Mouse (Mus musculus): ENCODE results near the gene Sh3gl2. TPM values are rescaled to one million over a fixed set of nuclear protein-coding genes. Genes with fewer than 3 reads are reported as not detected.

Gene Sh3gl2
- total and polyA plus RNA-seq, 2 experiments from 2014 or later: 47.4 to 123 TPM

- H3K36me3 ChIP-seq (ENCODE audit: insufficient read depth, low read length): no peaks in the 10 kb centered on the region
- H3K4me1 ChIP-seq (ENCODE audit: insufficient read depth, low read length): 0 out of 2 replicates have a peak, but pooled peaks cover 4% of the 10 kb centered on the region
- H3K27me3 ChIP-seq (ENCODE audit: insufficient read depth, low read length): no peaks in the 10 kb centered on the region
- no peak overlapping the region for H3K9ac ChIP-seq (replicated peaks; ENCODE audit: low read length, poor library complexity, severe bottlenecking)
- no peaks in the 10 kb centered on the region for H3K9me3 ChIP-seq (ENCODE audit: low read length)
- ATAC-seq (ENCODE audit: low FRiP score) (no peak), DNase-seq (ENCODE audit: low spot score) (no peak)
- no peak for TF ChIP-seq CTCF (IDR thresholded peaks at IDR 0.05)
- WGBS: 78% methylated on average over 7 of the region's 7 CpGs
- no peak overlapping the region for H3K4me3 ChIP-seq (ENCODE audit: low read depth, low read length)
- H3K27ac ChIP-seq (ENCODE audit: low read depth, low read length): no peak overlapping the region
- H3K4me2 ChIP-seq (ENCODE audit: low read depth, low read length, poor library complexity, severe bottlenecking): no peak overlapping the region
Observed at GRCm38 (mm10) chr4:85305912-85306573, 101.1 kb downstream of the Sh3gl2 start.

GRCm38 (mm10) chr4:85319092-85319491 lies 114.2 kb downstream of the Sh3gl2 start:
- WGBS: 32% methylated on average over 3 of the region's 3 CpGs
- H3K36me3 ChIP-seq (ENCODE audit: insufficient read depth, low read length): no peaks in the 10 kb centered on the region
- no peaks in the 10 kb centered on the region for H3K4me1 ChIP-seq (ENCODE audit: insufficient read depth, low read length)
- no peak overlapping the region for H3K4me3 ChIP-seq (ENCODE audit: low read depth, low read length)
- H3K27ac ChIP-seq (ENCODE audit: low read depth, low read length): no peak overlapping the region
- H3K4me2 ChIP-seq (ENCODE audit: low read depth, low read length, poor library complexity, severe bottlenecking): no peak overlapping the region
- H3K9ac ChIP-seq (replicated peaks; ENCODE audit: low read length, poor library complexity, severe bottlenecking): no peak overlapping the region
- ATAC-seq (ENCODE audit: low FRiP score) (no peak), DNase-seq (ENCODE audit: low spot score) (no peak)
- no peaks in the 10 kb centered on the region for H3K9me3 ChIP-seq (ENCODE audit: low read length)
- TF ChIP-seq CTCF (IDR thresholded peaks at IDR 0.05): no peak
- no peaks in the 10 kb centered on the region for H3K27me3 ChIP-seq (ENCODE audit: insufficient read depth, low read length)

- Histone ChIP-seq H3K9ac (replicated peaks; ENCODE audit: low read length, poor library complexity, severe bottlenecking) (no peak overlapping the region), H3K4me1 (ENCODE audit: insufficient read depth, low read length) (no peaks in the 10 kb centered on the region), H3K4me2 (ENCODE audit: low read depth, low read length, poor library complexity, severe bottlenecking) (no peak overlapping the region), H3K9me3 (ENCODE audit: low read length) (no peaks in the 10 kb centered on the region), H3K36me3 (ENCODE audit: insufficient read depth, low read length) (no peaks in the 10 kb centered on the region; the same call in 1 of the 2 replicates), H3K27me3 (ENCODE audit: insufficient read depth, low read length) (no peaks in the 10 kb centered on the region), H3K4me3 (ENCODE audit: low read depth, low read length) (no peak overlapping the region), H3K27ac (ENCODE audit: low read depth, low read length) (no peak overlapping the region)
- ATAC-seq (ENCODE audit: low FRiP score) (no peak), DNase-seq (ENCODE audit: low spot score) (peak; percentile 15)
- WGBS: 78% methylated on average over 6 of the region's 6 CpGs
- no peak for TF ChIP-seq CTCF (IDR thresholded peaks at IDR 0.05)
Observed at GRCm38 (mm10) chr4:85325454-85325853, 120.5 kb downstream of the Sh3gl2 start.

- WGBS: 78% methylated on average over 1 of the region's 1 CpGs
- H3K4me2 ChIP-seq (ENCODE audit: low read depth, low read length, poor library complexity, severe bottlenecking): no peak overlapping the region
- no peaks in the 10 kb centered on the region for H3K27me3 ChIP-seq (ENCODE audit: insufficient read depth, low read length)
- no peak overlapping the region for H3K9ac ChIP-seq (replicated peaks; ENCODE audit: low read length, poor library complexity, severe bottlenecking)
- no peak overlapping the region for H3K27ac ChIP-seq (ENCODE audit: low read depth, low read length)
- no peak overlapping the region for H3K4me3 ChIP-seq (ENCODE audit: low read depth, low read length)
- no peaks in the 10 kb centered on the region for H3K4me1 ChIP-seq (ENCODE audit: insufficient read depth, low read length)
- DNase-seq (ENCODE audit: low spot score) (no peak), ATAC-seq (ENCODE audit: low FRiP score) (no peak)
- no peaks in the 10 kb centered on the region for H3K9me3 ChIP-seq (ENCODE audit: low read length)
- H3K36me3 ChIP-seq (ENCODE audit: insufficient read depth, low read length): no peaks in the 10 kb centered on the region; the same call in 1 of the 2 replicates
- TF ChIP-seq CTCF (IDR thresholded peaks at IDR 0.05): no peak
Observed at GRCm38 (mm10) chr4:85326052-85326451, 121.1 kb downstream of the Sh3gl2 start.

GRCm38 (mm10) chr4:85334688-85335200 lies 129.8 kb downstream of the Sh3gl2 start:
- H3K4me2 ChIP-seq (ENCODE audit: low read depth, low read length, poor library complexity, severe bottlenecking): no peak overlapping the region
- no peak overlapping the region for H3K9ac ChIP-seq (replicated peaks; ENCODE audit: low read length, poor library complexity, severe bottlenecking)
- no peaks in the 10 kb centered on the region for H3K9me3 ChIP-seq (ENCODE audit: low read length)
- 78% methylated on average over 4 of the region's 4 CpGs for WGBS
- no peak for DNase-seq (ENCODE audit: low spot score)
- no peak overlapping the region for H3K4me3 ChIP-seq (ENCODE audit: low read depth, low read length)
- TF ChIP-seq CTCF (IDR thresholded peaks at IDR 0.05): no peak
- H3K27ac ChIP-seq (ENCODE audit: low read depth, low read length): no peak overlapping the region
- no peaks in the 10 kb centered on the region for H3K36me3 ChIP-seq (ENCODE audit: insufficient read depth, low read length)
- no peak for ATAC-seq (ENCODE audit: low FRiP score)
- no peaks in the 10 kb centered on the region for H3K4me1 ChIP-seq (ENCODE audit: insufficient read depth, low read length)
- H3K27me3 ChIP-seq (ENCODE audit: insufficient read depth, low read length): no peaks in the 10 kb centered on the region

- no peaks in the 10 kb centered on the region for H3K36me3 ChIP-seq (ENCODE audit: insufficient read depth, low read length)
- H3K9me3 ChIP-seq (ENCODE audit: low read length): no peaks in the 10 kb centered on the region
- no peaks in the 10 kb centered on the region for H3K4me1 ChIP-seq (ENCODE audit: insufficient read depth, low read length)
- DNase-seq (ENCODE audit: low spot score) (no peak), ATAC-seq (ENCODE audit: low FRiP score) (no peak)
- H3K27ac ChIP-seq (ENCODE audit: low read depth, low read length): no peak overlapping the region
- H3K27me3 ChIP-seq (ENCODE audit: insufficient read depth, low read length): no peaks in the 10 kb centered on the region
- no peak for TF ChIP-seq CTCF (IDR thresholded peaks at IDR 0.05)
- no peak overlapping the region for H3K4me3 ChIP-seq (ENCODE audit: low read depth, low read length)
- no peak overlapping the region for H3K9ac ChIP-seq (replicated peaks; ENCODE audit: low read length, poor library complexity, severe bottlenecking)
- H3K4me2 ChIP-seq (ENCODE audit: low read depth, low read length, poor library complexity, severe bottlenecking): no peak overlapping the region
Observed at GRCm38 (mm10) chr4:85336356-85336755, 131.4 kb downstream of the Sh3gl2 start.
